Mouse (Mus musculus): Measurements from ENCODE around the gene Olfr643.

Olfr643 gene

GRCm38 (mm10) chr7:104137305-104137704 is at the start of gene Olfr643:
Gene Olfr643, minus strand, starts transcription at chr7:104137405.
- in situ Hi-C loops (cut with MboI, MseI) = no loop called here

GRCm38 (mm10) chr7:104183292-104183691 is 46.1 kb upstream of the Olfr643 start, which contains the start of gene Olfr648:
Gene Olfr648, minus strand, starts transcription at chr7:104183392.
- in situ Hi-C loops (cut with MboI, MseI) = loop anchor here (10.0 kb wide), 2 partner anchors 422 to 478 kb away; partner anchors contain the start of gene Olfr655

- in situ Hi-C loops (cut with MboI, MseI) = no loop called here
Measured at GRCm38 (mm10) chr7:104179074-104179473, 41.9 kb upstream of the Olfr643 start.

GRCm38 (mm10) chr7:104178422-104179054 is 41.3 kb upstream of the Olfr643 start:
- in situ Hi-C loops (cut with MboI, MseI) = no loop called here

GRCm38 (mm10) chr7:104175085-104175484 is 37.9 kb upstream of the Olfr643 start:
- in situ Hi-C loops (cut with MboI, MseI) = no loop called here

GRCm38 (mm10) chr7:104169634-104170204 is 32.5 kb upstream of the Olfr643 start:
- in situ Hi-C loops (cut with MboI, MseI) = loop anchor here (10.0 kb wide), 1 partner anchor 445 kb away; no protein-coding TSS in a partner anchor

GRCm38 (mm10) chr7:104167105-104167504 is 29.9 kb upstream of the Olfr643 start:
- in situ Hi-C loops (cut with MboI, MseI) = loop anchor here (10.0 kb wide), 1 partner anchor 442 kb away; no protein-coding TSS in a partner anchor

GRCm38 (mm10) chr7:104150456-104150855 is 13.3 kb upstream of the Olfr643 start, which contains the start of gene Ubqlnl:
Gene Ubqlnl, minus strand, starts transcription at chr7:104150556.
- in situ Hi-C loops (cut with MboI, MseI) = no loop called here

- in situ Hi-C loops (cut with MboI, MseI) = no loop called here
Measured at GRCm38 (mm10) chr7:104143179-104143578, 6.0 kb upstream of the Olfr643 start, which contains the start of gene Ubqln3. Gene Ubqln3, minus strand, starts transcription at chr7:104143279.

- in situ Hi-C loops (cut with MboI, MseI) = no loop called here
Measured at GRCm38 (mm10) chr7:104129726-104130125, 7.5 kb downstream of the Olfr643 start, which contains the start of gene Ubqln5. Gene Ubqln5, minus strand, starts transcription at chr7:104129826.

- in situ Hi-C loops (cut with MboI, MseI) = loop anchor here (10.0 kb wide), 1 partner anchor 400 kb away; the partner anchor contains the start of gene Trim30d
Measured at GRCm38 (mm10) chr7:104104757-104104972, 32.5 kb downstream of the Olfr643 start, which contains the start of gene Olfr646. Gene Olfr646, plus strand, starts transcription at chr7:104104873.

GRCm38 (mm10) chr7:104103913-104104756 is 33.1 kb downstream of the Olfr643 start:
- in situ Hi-C loops (cut with MboI, MseI) = loop anchor here (10.0 kb wide), 1 partner anchor 401 kb away; the partner anchor contains the start of gene Trim30d

- in situ Hi-C loops (cut with MboI, MseI) = no loop called here
Measured at GRCm38 (mm10) chr7:104085365-104085764, 51.8 kb downstream of the Olfr643 start, which contains the start of gene Olfr645. Gene Olfr645, minus strand, starts transcription at chr7:104085465.

GRCm38 (mm10) chr7:104071769-104072168 is 65.4 kb downstream of the Olfr643 start, which contains the start of gene Olfr644:
Gene Olfr644, minus strand, starts transcription at chr7:104071869.
- in situ Hi-C loops (cut with MboI, MseI) = no loop called here

- in situ Hi-C loops (cut with MboI, MseI) = no loop called here
Measured at GRCm38 (mm10) chr7:104061345-104061744, 75.9 kb downstream of the Olfr643 start, which contains the start of gene 4930516K23Rik. Gene 4930516K23Rik, minus strand, starts transcription at chr7:104061445.

GRCm38 (mm10) chr7:104059215-104059614 is 78.0 kb downstream of the Olfr643 start:
- in situ Hi-C loops (cut with MboI, MseI) = no loop called here

- in situ Hi-C loops (cut with MboI, MseI) = no loop called here
Measured at GRCm38 (mm10) chr7:104052566-104052965, 84.6 kb downstream of the Olfr643 start, which contains the start of gene Olfr642. Gene Olfr642, minus strand, starts transcription at chr7:104052666.

- in situ Hi-C loops (cut with MboI, MseI) = no loop called here
Measured at GRCm38 (mm10) chr7:104050745-104051144, 86.5 kb downstream of the Olfr643 start.

GRCm38 (mm10) chr7:104035145-104035544 is 102.1 kb downstream of the Olfr643 start, which contains the start of gene Olfr641:
Gene Olfr641, plus strand, starts transcription at chr7:104035445.
- in situ Hi-C loops (cut with MboI, MseI) = no loop called here

- in situ Hi-C loops (cut with MboI, MseI) = no loop called here
Measured at GRCm38 (mm10) chr7:104026978-104027377, 110.2 kb downstream of the Olfr643 start.

- in situ Hi-C loops (cut with MboI, MseI) = no loop called here
Measured at GRCm38 (mm10) chr7:104025473-104025872, 111.7 kb downstream of the Olfr643 start, which contains the start of gene Olfr640. Gene Olfr640, minus strand, starts transcription at chr7:104025573.
